ENCODE assay signal across 8 mouse cellular contexts in genomic region chr9:105527219-105527618, GRCm38 (mm10). TPM values are rescaled to one million over a fixed set of nuclear protein-coding genes. Genes with fewer than 3 reads are reported as not detected.
DNase-seq lines count a peak whose midpoint lies in the region; ATAC-seq and TF ChIP-seq lines count a peak whose summit lies in the region.

Gene Atp2c1 (minus strand): TSS chr9:105527319.

- no peak within 1 kb of the TSS for H3K27ac ChIP-seq in kidney, postnatal 0 days
- no peak within 1 kb of the TSS for H3K27ac ChIP-seq in bone marrow, adult 2 months (ENCODE audit: control insufficient read depth, insufficient read depth, low read depth, low read length, poor library complexity)
- no peak within 1 kb of the TSS for H3K27ac ChIP-seq in intestine, embryonic 15.5 days

- H3K27me3 ChIP-seq in kidney, postnatal 0 days (ENCODE audit: insufficient read depth, low read length), result no peaks in the 10 kb centered on the region
- no peaks in the 10 kb centered on the region for H3K27me3 ChIP-seq in intestine, embryonic 15.5 days (replicated peaks)

- no peak for TF ChIP-seq POLR2A in bone marrow, adult 2 months (IDR thresholded peaks at IDR 0.05; ENCODE audit: borderline replicate concordance, control insufficient read depth, low read depth, low read length)

- no peak within 1 kb of the TSS for H3K4me2 ChIP-seq in kidney, postnatal 0 days (ENCODE audit: low read length)
- H3K4me2 ChIP-seq in intestine, embryonic 15.5 days (replicated peaks), result no peak within 1 kb of the TSS

- 92% methylated on average over 12 of the region's 12 CpGs for WGBS in kidney, postnatal 0 days
- WGBS in bone marrow, adult 2 months, result 85% methylated on average over 12 of the region's 12 CpGs
- WGBS in intestine, embryonic 15.5 days, result 88% methylated on average over 12 of the region's 12 CpGs

- no peaks in the 10 kb centered on the region for H3K36me3 ChIP-seq in kidney, postnatal 0 days (ENCODE audit: insufficient read depth, low read length)
- no peaks in the 10 kb centered on the region for H3K36me3 ChIP-seq in intestine, embryonic 15.5 days

- H3K9ac ChIP-seq in kidney, postnatal 0 days (ENCODE audit: low read depth, low read length), result no peak within 1 kb of the TSS
- H3K9ac ChIP-seq in intestine, embryonic 15.5 days, result no peak within 1 kb of the TSS

- no peak for DNase-seq in kidney, postnatal 0 days (ENCODE audit: low spot score)
- DNase-seq in kidney, adult 18-20 months, result no peak
- DNase-seq in gastrocnemius, postnatal 4 days (ENCODE audit: low spot score in 2 of 2), result no peak
- DNase-seq in cerebellum, postnatal 14 days, result no peak
- no peak for DNase-seq in thymus, adult 18-20 months

- no peak for ATAC-seq in kidney, postnatal 0 days (replicated peaks; ENCODE audit: low FRiP score, low read depth)
- ATAC-seq in intestine, embryonic 15.5 days, result no peak
- no peak for ATAC-seq in megakaryocyte-erythroid progenitor cell, adult 5-6 weeks (replicated peaks; ENCODE audit: low FRiP score, low TSS enrichment, poor library complexity, severe bottlenecking)

- no peaks in the 10 kb centered on the region for H3K4me1 ChIP-seq in kidney, postnatal 0 days (replicated peaks; ENCODE audit: insufficient read depth, low read length)
- H3K4me1 ChIP-seq in bone marrow, adult 2 months (ENCODE audit: control insufficient read depth, insufficient read depth, low read length), result no peaks in the 10 kb centered on the region
- peaks cover 11% of the 10 kb centered on the region for H3K4me1 ChIP-seq in intestine, embryonic 15.5 days (replicated peaks)

- no peak within 1 kb of the TSS for H3K4me3 ChIP-seq in kidney, postnatal 0 days (replicated peaks; ENCODE audit: low read depth, low read length)
- H3K4me3 ChIP-seq in bone marrow, adult 2 months (replicated peaks; ENCODE audit: control insufficient read depth, low read depth, low read length), result no peak within 1 kb of the TSS
- no peak within 1 kb of the TSS for H3K4me3 ChIP-seq in intestine, embryonic 15.5 days (replicated peaks)

- no peaks in the 10 kb centered on the region for H3K9me3 ChIP-seq in kidney, postnatal 0 days (replicated peaks; ENCODE audit: low read length)
- H3K9me3 ChIP-seq in intestine, embryonic 15.5 days, result no peaks in the 10 kb centered on the region

- TF ChIP-seq CTCF in kidney, postnatal 0 days (IDR thresholded peaks at IDR 0.05; ENCODE audit: low read depth), result no peak
- TF ChIP-seq CTCF in bone marrow, adult 2 months (IDR thresholded peaks at IDR 0.05; ENCODE audit: control insufficient read depth, insufficient read depth, low read length), result no peak

RNA-seq across cellular contexts. Expression of gene Atp2c1, which starts in this region (rescaled TPM):
- 56.0 and 56.3 TPM in 2 replicates for polyA plus RNA-seq in kidney, postnatal 0 days (2015; fragmentation: Nextera tagmentation; extraction: Ambion mirVana)
- polyA plus RNA-seq in bone marrow, adult 2 months (2011; ENCODE audit: insufficient read depth, insufficient read length, low replicate concordance, missing spikeins), result 19.6 and 35.5 TPM in 2 replicates
- 10 to 100 TPM; 65.9 to 71.9 TPM for total RNA-seq in gastrocnemius, postnatal 4 days (2021)
- polyA plus RNA-seq in intestine, embryonic 15.5 days (2015; fragmentation: Nextera tagmentation; extraction: Ambion mirVana), result 47.0 and 57.0 TPM in 2 replicates
- total RNA-seq in megakaryocyte-erythroid progenitor cell, adult 5-6 weeks (2014; fragmentation: Nextera tagmentation), result 15.2 and 21.4 TPM in 2 replicates
- total RNA-seq in megakaryocyte-erythroid progenitor cell, adult 5-6 weeks (2017), result 81.9 and 83.7 TPM in 2 replicates
